Mouse (Mus musculus): ENCODE data around the gene Mmadhc.

The Mmadhc gene

DNA sequence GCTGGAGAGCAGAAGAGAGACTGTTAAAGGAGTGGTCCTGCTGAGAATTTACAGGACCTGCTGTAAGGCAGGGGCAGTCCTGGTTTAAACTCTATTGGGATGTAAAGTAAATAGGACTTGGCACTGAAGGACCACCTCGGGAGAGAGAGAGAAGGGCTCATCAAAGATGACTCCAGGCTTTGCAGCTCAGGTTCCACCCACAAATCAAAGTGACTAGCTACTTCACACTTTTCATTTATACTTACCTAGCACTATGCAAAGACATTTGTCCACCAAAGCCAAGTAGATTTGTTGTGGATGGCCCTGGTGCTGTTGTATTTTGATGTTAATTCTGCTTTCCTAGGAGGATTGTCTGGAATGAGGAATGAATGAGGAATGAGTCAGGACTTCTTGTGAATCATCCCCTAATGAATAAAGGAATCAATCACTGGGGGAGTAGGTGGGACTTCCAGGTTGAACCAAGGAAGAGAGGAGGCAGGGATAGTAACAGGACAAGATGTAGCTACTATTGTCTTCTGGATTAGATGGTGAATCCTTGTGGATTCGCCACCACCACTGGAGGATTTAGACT, 31.3 kb downstream of the Mmadhc start:
- peak; percentile 61 for DNase-seq (ENCODE audit: low read depth, low spot score)

DNA sequence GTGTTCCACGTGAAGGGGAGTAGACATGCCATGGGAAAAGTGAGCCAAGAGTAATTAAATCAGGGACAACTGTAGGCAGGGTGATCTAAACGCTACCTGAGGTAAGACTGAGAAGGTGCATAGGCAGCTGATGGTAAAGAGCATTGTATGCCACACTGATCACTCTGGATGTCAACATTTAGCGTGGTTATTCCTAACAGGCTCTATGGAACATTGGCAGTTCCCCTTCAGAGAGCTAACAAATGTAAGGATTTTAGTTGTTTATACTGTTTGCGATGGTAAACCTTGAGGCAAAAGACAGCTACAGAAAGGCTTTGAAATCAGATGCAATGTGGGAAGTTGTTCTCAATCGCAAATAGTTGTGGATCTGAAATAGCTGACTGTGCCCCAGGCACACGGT, 32.5 kb downstream of the Mmadhc start:
- no peak for DNase-seq (ENCODE audit: low read depth, low spot score)

DNA sequence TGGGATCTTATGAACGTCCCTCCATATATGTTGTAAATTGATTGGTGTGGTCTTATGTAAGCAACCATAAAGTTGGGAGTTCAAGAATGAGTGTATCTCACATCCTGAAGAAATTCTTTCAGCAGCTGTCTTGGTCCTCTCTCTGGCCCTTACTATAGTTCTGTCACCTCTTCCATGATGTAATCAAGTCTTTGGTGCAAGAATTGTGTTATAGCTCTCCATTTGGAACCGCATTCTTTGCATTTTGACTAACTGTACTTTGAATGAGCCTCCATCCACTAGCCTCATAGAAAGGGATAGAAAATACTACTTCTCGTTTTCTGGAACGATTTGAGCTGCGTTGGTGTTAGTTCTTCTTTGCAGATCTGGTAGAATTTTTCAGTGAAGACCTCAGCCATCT, 41.6 kb downstream of the Mmadhc start:
- DNase-seq (ENCODE audit: low read depth, low spot score) = no peak

DNA sequence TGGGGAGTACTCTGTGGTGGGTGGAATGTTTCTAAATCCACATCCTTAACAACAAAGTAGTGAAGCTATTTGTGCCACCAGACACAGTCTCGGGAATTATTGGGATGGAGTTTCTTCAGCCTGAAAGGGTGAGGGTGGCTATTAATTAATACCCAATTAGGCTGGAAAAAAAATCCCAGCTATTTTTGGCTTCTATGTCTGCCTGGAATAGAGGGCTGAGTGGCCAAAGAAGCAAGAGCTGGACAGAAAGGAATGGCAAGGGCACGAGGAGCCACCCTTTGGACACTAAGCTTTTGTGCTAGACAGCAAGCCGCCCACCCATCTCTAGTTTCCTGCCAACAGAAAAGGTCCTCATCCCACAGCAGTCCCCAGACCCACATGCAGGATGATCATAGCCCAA, 48.0 kb downstream of the Mmadhc start:
- DNase-seq (ENCODE audit: low read depth, low spot score) = no peak

DNA sequence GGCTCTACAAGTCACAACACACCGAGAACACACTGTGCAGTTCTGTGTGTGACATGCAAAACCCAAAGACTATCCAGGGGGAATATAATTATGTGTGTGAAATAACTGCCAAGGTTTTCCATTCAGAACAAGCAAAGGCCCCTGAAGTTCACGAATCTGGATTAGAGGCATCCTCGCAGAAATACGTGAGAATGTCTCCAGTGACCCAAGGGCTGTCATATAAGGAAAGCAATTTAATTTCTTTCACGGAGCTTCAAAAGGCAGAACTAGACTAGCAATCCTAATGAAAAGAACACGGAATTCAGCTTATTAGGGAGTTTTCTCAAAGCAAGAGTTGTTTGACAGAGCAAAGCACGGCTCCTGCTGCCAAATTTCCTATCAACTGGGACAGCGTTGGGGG, 63.1 kb downstream of the Mmadhc start:
- DNase-seq (ENCODE audit: low read depth, low spot score) = no peak
